Mouse (Mus musculus): ENCODE results near the gene Dcbld2.

Dcbld2 gene

DNA sequence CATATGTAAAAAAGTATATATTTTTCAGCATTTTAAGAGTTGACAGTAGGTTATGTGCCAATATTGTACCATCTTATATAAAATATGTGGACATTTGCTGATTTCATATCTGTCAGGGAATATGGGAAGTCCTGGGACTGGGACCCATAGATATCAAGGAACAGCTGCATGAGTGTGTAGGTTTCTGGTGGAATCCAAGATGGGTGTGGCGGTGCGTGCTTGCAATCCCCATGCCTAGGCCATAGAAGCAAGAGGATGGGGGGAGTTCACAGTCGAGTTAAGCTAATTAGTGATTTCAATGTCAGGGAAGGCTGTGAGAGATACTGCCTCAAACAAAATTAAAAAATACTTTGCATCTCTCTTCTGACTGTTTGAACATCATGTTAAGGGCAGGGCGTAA lies 40.8 kb downstream of the Dcbld2 start:
- in situ Hi-C loops (cut with MboI, MseI), result loop anchor here (5.0 to 25.0 kb wide), 2 partner anchors 787 to 953 kb away; no protein-coding TSS in a partner anchor

DNA sequence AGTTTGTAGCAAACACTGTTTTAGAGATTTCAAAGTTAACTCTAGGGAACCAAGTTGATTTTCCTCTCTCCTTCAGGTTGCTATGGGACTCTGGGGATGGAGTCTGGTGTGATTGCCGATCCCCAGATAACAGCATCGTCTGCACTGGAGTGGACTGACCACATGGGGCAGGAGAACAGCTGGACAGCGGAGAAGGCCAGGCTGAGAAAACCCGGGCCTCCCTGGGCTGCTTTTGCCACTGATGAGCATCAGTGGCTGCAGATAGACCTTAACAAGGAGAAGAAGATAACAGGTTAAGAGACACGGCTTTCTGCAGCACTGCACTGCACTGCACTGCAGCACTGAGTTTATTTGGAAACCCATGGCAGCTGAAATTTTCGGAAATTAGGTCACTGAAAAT lies 42.4 kb downstream of the Dcbld2 start:
- in situ Hi-C loops (cut with MboI, MseI), result loop anchor here in 1 of 2 experiments (5.0 to 10.0 kb wide), 2 partner anchors 304 to 952 kb away; no protein-coding TSS in a partner anchor

DNA sequence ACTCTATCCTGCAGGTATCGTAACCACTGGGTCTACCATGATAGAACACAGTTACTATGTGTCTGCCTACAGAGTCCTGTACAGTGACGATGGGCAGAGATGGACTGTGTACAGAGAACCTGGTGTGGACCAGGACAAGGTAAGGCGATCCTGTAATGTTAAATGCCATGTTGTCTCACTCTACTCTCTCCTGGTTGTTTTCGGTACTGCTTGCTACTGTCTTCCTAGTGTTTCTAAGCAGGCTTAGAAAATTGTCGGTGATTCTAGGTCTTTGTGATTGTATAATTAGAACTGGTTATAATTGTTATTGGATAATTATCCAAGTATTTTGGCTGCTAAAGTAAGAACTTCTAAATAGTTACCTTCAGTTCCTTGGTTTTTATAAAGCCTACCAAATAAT lies 43.4 kb downstream of the Dcbld2 start:
- in situ Hi-C loops (cut with MboI, MseI), result loop anchor here in 1 of 2 experiments (5.0 to 10.0 kb wide), 2 partner anchors 303 to 951 kb away; no protein-coding TSS in a partner anchor

DNA sequence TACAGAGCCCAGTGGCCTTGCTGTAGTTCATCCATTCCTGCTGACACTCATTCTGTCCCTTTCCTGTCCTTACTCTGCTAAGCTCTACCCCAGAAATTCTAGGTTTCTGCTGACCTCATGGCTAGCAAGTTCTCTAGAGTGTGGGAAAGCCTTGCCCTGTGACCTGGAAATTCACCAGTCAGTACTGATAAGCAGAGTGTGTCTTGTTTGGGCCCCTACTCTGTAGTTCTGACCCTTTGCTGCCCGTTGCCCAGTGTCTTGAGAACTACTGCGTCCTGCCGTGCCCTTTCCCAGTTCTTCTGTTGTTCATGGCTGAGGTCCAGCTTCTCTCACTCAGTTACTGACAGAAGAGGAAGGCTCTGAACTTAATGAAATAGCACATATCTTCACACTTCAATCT lies 44.9 kb downstream of the Dcbld2 start:
- in situ Hi-C loops (cut with MboI, MseI), result loop anchor here in 1 of 2 experiments (5.0 to 10.0 kb wide), 2 partner anchors 302 to 949 kb away; no protein-coding TSS in a partner anchor

DNA sequence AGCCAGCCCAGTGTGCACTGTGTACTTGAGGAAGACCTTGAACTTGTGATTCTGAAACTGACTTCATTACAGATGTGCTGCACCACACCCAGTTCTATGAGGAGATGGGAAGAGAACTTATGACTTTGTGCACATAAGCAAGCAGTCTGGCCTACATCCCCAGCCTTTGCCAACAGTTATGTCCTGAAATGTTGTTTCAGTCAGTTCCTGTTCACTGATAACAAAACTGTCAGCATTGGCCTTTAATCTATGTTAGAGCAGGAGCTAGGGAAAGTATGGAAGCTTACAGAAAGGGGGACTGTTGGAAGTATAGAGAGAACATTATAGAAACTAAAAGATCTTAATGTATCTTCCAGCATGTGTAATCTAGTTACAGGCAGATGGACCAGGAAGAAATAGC lies 45.6 kb downstream of the Dcbld2 start:
- in situ Hi-C loops (cut with MboI, MseI), result loop anchor here in 1 of 2 experiments (5.0 to 10.0 kb wide), 2 partner anchors 301 to 948 kb away; no protein-coding TSS in a partner anchor

DNA sequence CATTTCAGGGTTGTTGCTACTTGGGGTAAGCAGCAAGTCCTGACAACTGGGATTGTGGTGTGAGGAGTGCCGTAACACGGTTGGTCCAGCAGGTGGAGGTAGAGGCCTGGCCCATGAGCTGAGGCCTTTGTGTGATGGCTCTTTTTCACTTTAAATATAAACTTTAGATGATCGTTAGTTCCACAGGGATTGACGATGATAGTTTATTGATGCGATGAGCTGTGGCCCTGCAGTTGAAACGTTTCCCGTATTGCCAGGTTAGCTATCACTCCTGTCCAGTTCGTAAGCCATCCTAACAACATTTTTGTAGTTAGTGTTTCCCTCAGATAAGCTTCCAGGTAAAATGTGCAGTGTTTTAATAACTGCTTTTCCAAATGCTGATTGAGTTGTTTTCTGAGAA lies 46.4 kb downstream of the Dcbld2 start:
- in situ Hi-C loops (cut with MboI, MseI), result loop anchor here in 1 of 2 experiments (5.0 to 10.0 kb wide), 2 partner anchors 300 to 948 kb away; no protein-coding TSS in a partner anchor

DNA sequence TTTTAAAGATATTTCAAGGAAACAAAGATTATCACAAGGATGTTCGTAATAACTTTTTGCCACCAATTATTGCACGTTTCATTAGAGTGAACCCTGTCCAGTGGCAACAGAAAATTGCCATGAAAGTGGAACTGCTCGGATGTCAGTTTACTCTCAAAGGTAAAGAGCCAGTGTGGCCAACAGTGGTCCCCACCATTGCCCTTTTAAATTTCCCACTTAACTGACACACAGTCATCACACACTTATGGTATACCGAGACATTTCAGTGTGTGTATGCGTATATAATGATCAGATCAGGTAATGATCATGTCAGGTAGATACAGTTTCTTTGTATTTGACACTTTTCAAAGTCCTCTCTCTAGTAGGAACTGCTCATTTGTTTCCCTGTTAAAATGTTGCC lies 46.9 kb downstream of the Dcbld2 start:
- in situ Hi-C loops (cut with MboI, MseI), result loop anchor here in 1 of 2 experiments (10.0 kb wide), 1 partner anchor 300 kb away; no protein-coding TSS in a partner anchor

DNA sequence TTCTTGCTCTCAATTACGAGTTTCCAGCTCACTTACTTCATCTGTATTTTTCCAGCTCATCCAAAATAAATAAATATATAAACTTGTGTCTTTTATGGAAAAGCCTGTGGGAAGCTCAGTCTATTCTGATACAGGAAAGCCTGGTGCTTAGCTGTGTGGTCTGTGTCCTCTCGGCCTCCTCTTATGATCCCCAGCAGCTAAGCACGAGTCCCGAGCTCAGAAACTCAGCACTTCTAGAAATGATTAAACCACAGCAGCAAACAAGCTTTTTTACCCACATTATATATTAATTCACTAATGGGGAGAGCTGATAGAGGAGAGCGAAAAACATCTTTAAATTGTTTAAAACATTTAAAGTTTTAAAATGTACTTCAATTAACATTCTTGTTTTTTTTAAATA lies 48.2 kb downstream of the Dcbld2 start:
- in situ Hi-C loops (cut with MboI, MseI), result loop anchor here in 1 of 2 experiments (10.0 kb wide), 1 partner anchor 298 kb away; no protein-coding TSS in a partner anchor

DNA sequence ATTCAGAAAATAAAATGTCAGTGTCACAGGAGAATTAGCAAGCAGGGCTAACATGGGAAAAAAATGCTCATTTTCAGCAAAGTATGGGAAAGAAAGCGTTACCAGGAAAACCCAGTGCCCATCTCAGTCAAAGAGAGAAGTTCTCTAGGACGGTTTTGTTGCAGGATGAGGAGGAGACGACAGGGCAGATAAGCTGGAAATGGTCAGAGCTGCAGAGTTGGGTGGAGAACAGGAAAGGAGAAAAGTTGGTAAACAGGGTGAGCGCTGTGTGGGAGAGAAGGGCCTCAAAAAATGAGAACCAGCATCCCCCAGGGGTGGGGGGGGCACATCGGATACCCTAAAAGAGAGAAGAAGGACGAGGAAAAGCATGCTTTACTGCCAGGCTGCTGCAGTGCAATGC lies 48.7 kb downstream of the Dcbld2 start:
- in situ Hi-C loops (cut with MboI, MseI), result loop anchor here in 1 of 2 experiments (10.0 kb wide), 1 partner anchor 298 kb away; no protein-coding TSS in a partner anchor

DNA sequence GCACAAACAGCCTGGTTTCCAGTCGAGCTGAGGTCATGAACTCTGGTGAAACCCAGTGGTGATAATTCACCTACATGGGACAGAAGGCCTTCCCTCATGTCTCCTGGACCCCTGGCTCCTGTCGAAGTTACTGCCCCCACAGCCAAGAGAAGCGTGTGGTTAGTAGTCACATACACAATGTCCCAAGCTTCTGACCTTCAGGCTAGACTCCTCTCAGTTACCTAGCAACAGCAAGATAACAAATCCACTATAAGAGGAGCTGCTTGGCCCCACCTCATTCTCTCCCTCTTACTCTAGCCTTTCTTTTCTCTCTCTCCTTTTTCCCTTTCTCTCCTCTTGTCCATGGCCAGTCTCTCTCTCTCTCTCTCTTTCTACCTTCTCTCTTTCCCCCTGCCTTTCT lies 51.7 kb downstream of the Dcbld2 start:
- in situ Hi-C loops (cut with MboI, MseI), result loop anchor here (5.0 to 10.0 kb wide), 6 partner anchors 52 to 295 kb away; no protein-coding TSS in a partner anchor

DNA sequence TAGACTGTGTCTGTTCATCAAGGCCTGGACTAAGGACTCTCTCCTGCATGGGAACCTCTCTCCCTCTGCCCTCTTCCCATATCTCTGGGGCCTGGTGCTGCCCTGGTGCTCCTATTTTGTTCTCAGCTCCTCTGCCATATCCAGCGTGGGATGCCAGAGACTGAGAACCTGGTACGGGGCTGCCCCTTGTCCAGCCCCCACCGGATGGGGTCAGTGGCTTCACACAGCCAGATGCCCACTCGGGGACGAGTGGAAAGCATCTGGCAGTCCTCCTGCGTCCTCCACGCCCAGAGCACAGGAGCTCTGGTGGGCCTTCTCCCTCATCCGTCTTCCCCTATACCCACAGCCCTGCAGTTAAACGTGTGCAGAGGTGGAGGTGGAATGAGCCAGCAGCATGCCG lies 52.1 kb downstream of the Dcbld2 start:
- in situ Hi-C loops (cut with MboI, MseI), result loop anchor here (5.0 kb wide), 5 partner anchors 52 to 207 kb away; no protein-coding TSS in a partner anchor

DNA sequence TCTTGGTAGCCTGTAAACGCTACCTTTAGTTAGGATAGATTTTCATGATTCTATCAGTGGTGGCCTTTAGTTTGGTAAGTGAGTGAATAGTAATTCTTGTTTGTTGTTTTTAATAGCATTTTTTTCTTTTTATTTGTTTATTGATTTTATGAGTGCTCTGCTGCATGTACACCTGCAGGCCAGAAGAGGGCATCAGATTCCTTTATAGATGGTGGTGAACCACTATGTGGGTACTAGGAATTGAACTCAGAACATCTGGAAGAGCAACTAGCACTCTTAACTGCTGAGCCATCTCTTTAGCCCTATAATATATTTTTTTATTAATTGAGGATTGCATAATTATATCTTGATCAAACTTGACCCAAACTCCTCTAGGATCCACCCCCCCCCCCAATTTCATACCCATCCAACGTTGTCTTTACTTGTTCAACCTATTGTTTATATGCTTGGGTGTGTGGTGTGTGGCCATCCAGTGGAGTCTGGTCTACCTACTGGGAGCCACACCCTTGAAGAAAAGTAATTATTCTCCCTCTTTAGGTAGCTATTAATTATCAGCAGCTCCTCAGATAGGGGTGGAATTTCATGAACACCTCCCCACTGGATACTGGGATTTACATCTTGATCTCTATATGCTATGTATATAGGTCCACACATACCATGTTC lies 53.7 kb downstream of the Dcbld2 start:
- in situ Hi-C loops (cut with MboI, MseI), result loop anchor here (5.0 kb wide), 5 partner anchors 50 to 205 kb away; no protein-coding TSS in a partner anchor

DNA sequence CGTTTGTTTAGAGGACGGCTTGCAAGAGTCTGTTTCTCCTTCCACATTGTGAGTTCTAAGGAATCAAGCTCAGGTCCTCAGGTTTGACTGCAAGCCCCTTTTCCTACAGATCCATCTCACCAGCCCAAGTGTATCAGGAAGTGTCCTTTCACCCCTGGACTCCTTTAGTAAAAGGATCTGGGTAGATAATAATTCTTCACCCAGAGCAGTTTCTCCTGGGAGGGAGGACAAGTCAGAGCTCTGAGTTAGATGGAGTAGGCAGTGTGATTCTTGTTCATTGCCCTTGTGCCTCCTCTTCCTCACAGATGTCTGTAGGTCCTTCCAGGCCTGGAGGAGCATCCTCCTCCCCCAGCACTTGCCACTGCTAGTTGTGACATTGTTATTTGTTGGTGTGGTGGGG lies 54.3 kb downstream of the Dcbld2 start:
- in situ Hi-C loops (cut with MboI, MseI), result loop anchor here (5.0 kb wide), 5 partner anchors 50 to 205 kb away; no protein-coding TSS in a partner anchor

DNA sequence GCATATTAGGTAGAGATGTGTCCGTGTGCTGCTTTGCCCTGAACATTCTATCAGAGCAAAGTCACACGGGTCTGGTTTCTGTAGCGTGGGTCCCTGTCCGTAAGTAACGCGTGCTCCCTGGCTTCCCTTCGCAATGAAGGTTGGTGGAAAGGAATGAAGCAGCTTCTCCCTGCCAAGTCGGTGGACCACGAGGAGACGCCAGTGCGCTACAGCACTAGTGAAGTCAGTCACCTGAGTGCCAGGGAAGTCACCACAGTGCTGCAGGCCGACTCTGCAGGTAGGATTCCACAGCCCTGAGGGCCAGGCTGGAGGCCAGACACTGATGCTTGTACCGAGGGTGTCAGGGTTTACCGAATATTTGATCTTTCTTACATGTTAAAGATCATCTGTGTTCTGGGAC lies 55.8 kb downstream of the Dcbld2 start:
- in situ Hi-C loops (cut with MboI, MseI), result loop anchor here (5.0 kb wide), 5 partner anchors 48 to 203 kb away; no protein-coding TSS in a partner anchor

DNA sequence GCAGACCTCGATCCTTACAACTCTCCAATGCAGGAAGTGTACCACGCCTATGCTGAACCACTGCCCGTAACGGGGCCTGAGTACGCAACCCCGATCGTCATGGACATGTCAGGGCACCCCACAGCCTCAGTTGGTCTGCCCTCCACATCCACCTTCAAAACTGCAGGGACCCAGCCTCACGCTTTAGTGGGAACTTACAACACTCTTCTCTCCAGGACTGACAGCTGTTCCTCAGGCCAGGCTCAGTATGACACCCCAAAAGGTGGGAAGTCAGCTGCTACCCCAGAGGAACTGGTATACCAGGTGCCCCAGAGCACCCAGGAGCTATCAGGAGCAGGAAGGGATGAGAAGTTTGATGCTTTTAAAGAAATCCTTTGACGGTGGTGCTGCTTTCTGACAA lies 57.2 kb downstream of the Dcbld2 start:
- in situ Hi-C loops (cut with MboI, MseI), result no loop called here

DNA sequence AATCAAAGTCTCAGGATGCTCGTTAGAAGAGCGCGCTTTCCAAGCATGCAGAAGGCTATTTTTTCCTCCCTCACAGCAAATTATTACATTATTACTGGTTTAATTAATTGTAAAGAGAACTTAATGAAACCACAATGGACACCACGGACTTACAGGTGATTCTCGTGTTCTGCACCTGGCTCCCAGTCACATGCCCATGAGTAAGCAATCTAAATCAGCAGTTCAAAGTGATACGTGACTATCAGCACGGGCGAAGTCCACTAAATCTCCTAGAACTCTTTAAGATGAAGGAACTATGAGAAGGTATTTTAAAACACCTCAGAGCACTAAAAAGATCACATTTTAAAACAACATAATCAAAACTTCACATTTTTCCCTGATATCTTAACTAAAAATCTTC lies 61.8 kb downstream of the Dcbld2 start:
- in situ Hi-C loops (cut with MboI, MseI), result loop anchor here in 1 of 2 experiments (5.0 kb wide), 1 partner anchor 52 kb away; the partner anchor contains the start of gene St3gal6

DNA sequence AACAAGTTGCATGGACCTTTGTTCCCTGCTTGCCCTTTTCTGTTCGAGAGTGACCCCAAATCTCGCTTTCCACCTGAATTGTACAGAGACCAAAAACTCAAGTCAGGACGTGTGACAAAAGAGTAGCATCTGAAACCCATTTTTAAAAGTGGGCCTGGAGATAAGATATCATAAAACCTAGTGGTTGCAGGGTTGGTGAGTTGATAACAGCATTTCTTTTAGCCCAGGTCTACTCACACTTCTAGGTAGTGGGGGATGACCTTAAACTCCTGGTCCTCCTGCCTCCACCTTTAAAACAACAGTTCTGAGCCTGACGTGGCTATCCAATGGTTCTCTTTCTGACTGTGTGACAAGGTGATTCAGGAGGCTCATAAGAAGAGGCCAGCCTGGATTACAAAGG lies 62.6 kb downstream of the Dcbld2 start:
- in situ Hi-C loops (cut with MboI, MseI), result loop anchor here in 1 of 2 experiments (5.0 kb wide), 1 partner anchor 51 kb away; the partner anchor contains the start of gene St3gal6

DNA sequence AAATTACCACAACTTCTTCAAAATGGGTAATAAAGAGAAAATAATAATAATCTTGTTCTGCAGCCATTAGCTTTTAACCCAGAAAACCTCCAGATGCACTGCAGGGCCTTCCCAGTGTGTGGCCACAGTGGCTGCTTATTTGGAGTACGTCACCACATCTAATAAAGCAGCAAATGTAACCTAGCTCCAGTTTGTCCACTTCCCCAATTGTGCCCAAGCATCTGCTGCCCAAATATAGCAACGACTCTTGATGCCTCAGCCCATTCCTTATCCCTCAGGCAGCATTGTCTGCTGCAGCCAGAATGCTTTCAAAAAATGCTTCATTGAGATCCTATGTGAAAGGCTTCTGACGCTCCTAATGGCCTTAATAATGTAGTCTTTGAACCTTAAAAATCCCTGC lies 66.6 kb downstream of the Dcbld2 start:
- in situ Hi-C loops (cut with MboI, MseI), result loop anchor here in 1 of 2 experiments (5.0 kb wide), 1 partner anchor 47 kb away; the partner anchor contains the start of gene St3gal6

DNA sequence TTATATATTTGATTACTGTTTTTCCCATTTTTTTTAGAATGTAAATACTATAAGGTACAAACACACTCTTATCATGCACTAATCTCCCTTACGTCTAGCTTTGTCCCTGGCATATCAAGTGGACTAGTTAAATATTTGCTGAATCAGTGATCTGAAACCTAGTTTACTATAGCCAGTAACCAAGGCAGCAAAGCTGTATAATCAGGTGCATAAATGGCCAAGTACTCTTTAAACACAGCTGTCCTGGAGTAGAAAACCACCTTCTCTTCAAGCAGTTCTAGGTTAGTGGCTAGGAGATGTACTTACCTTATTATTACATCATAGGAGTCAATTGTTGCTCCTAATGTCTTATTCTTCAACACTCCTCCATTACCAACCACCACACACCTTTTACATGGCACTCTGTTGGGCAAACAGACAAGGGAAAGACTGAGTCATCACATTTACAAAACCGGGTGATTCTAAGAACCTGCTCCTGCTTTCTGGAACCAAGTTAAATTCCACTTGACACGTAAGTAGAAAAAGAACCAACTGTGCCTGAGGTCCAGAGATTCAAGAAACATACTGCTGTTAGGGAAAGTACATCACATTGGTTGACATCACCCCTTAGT lies 67.4 kb downstream of the Dcbld2 start:
- in situ Hi-C loops (cut with MboI, MseI), result no loop called here

DNA sequence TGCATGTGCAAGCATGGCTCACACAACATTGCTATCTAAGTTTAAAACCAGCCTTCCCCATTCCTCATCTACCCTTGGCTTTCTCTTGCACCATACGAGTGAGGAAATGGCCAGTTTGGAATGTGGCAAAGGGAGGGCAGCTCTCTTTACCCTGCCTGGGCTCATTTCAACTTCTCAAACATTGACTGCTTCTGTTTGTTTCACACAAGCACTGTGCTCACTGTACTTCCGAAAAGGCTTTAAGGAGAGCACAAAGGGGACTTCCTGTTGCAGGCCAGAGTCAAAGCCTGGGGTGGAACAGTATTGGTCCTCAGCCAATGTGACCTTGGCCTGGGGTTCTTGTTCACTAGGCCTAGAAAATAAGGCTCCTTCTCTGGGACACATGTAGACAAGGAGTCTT lies 68.1 kb downstream of the Dcbld2 start:
- in situ Hi-C loops (cut with MboI, MseI), result no loop called here

DNA sequence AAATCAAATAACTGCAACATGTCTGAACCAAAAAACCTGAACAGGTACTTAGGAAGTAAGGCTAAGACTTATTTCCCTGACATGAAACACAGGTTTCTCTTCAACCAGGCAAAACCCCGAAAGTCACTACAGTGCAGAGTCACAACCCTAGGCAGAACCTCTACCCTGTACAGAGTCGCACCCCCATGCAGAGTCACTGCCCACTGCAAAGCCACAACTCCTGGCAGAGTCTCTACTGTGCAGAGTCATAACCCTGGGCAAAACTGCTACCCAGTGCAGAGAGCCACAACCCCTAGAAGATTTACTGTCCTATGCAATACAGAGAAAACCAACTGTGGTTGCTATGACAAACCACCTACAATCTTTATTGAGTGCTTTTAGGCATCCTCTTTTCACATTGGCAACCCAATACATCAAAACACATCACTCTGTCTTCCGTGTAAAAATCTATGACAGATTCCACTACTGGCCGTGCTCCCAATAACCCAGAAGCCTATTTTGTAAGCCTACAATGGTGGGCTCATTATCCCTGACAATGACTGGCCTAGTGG lies 71.7 kb downstream of the Dcbld2 start:
- in situ Hi-C loops (cut with MboI, MseI), result no loop called here

Data from T-helper 17 cell (primary cell).